In genomic region chr17:80113468-80113867, GRCm38 (mm10) we compare ENCODE assay signal across 22 mouse cellular contexts. TPM values are rescaled to one million over a fixed set of nuclear protein-coding genes. Genes with fewer than 3 reads are reported as not detected.
DNase-seq lines count a peak whose midpoint lies in the region; ATAC-seq and TF ChIP-seq lines count a peak whose summit lies in the region.
"Had no signal": no experiment of that assay in that cellular context is flagged by ENCODE, and none has a peak within 500 bp of the region (broad histone marks: within the 10 kb centered on the region; RNA-seq: fewer than 3 reads in every experiment).

No protein-coding gene starts in this region.

- TF ChIP-seq POLR2A in CH12.LX (IDR thresholded peaks at IDR 0.05; ENCODE audit: low read depth, low read length) = no peak

- H3K79me2 ChIP-seq in CH12.LX (replicated peaks; ENCODE audit: control insufficient read depth, extremely low read depth, insufficient read depth, poor library complexity, severe bottlenecking) (no peaks in the 10 kb centered on the region), macrophage (ENCODE audit: inconsistent target) (no peaks in the 10 kb centered on the region)

- TF ChIP-seq RAD21 in CH12.LX (IDR thresholded peaks at IDR 0.05; ENCODE audit: low read depth, low read length) = no peak

- H3K9me3 ChIP-seq in CH12.LX (replicated peaks; ENCODE audit: low read length) = peaks cover 10% of the 10 kb centered on the region
- H3K9me3 ChIP-seq: embryonic facial prominence, embryonic 15.5 days; liver, embryonic 15.5 days; midbrain, embryonic 12.5 days; stomach, embryonic 15.5 days had no signal

- H3K27ac ChIP-seq in CH12.LX (ENCODE audit: insufficient read depth, low read depth) = no peak overlapping the region
- peak overlapping the region; percentile 91 for H3K27ac ChIP-seq in macrophage
- H3K27ac ChIP-seq: embryonic facial prominence, embryonic 15.5 days; heart, embryonic 10.5 days; kidney, postnatal 0 days; limb, embryonic 13.5 days; liver, embryonic 15.5 days; midbrain, embryonic 12.5 days; stomach, embryonic 15.5 days had no signal

- H3K36me3 ChIP-seq in CH12.LX (replicated peaks in 1 of 2; ENCODE audit: control insufficient read depth in 1 of 2, insufficient read depth in 1 of 2, low read length in 1 of 2) (no peaks in the 10 kb centered on the region), macrophage (ENCODE audit: inconsistent target) (no peaks in the 10 kb centered on the region)
- H3K36me3 ChIP-seq: embryonic facial prominence, embryonic 15.5 days; heart, embryonic 10.5 days; limb, embryonic 13.5 days; liver, embryonic 15.5 days; midbrain, embryonic 12.5 days; stomach, embryonic 15.5 days had no signal

- H3K9ac ChIP-seq in CH12.LX (ENCODE audit: insufficient read depth, low read depth) = no peak overlapping the region
- H3K9ac ChIP-seq: embryonic facial prominence, embryonic 15.5 days; limb, embryonic 13.5 days; liver, embryonic 15.5 days; midbrain, embryonic 12.5 days; stomach, embryonic 15.5 days had no signal

- H3K4me2 ChIP-seq in CH12.LX (ENCODE audit: insufficient read depth, low read depth, poor library complexity, severe bottlenecking) = no peak overlapping the region
- H3K4me2 ChIP-seq: embryonic facial prominence, embryonic 15.5 days; limb, embryonic 13.5 days; liver, embryonic 15.5 days; midbrain, embryonic 12.5 days; stomach, embryonic 15.5 days had no signal

- no peak for TF ChIP-seq CTCF in CH12.LX (conservative IDR thresholded peaks at IDR 0.05 in 1 of 2, IDR thresholded peaks at IDR 0.05 in 1 of 2; ENCODE audit: low read depth in 2 of 2, low read length in 2 of 2)

- H3K27me3 ChIP-seq in CH12.LX (replicated peaks) = no peaks in the 10 kb centered on the region
- H3K27me3 ChIP-seq: embryonic facial prominence, embryonic 15.5 days; limb, embryonic 13.5 days; liver, embryonic 15.5 days; midbrain, embryonic 12.5 days; Patski; stomach, embryonic 15.5 days had no signal

- no peak for ATAC-seq in cerebellum, adult (ENCODE audit: insufficient number of reproducible peaks, low FRiP score, low TSS enrichment)
- ATAC-seq: forebrain, embryonic 14.5 days; Patski had no signal

- dilution Hi-C loops in CH12.LX (cut with MboI; ENCODE audit: extremely low pct_ligation_motif_present, extremely low pct_unique_long_range_greater_than_20kb, low sequenced_read_pairs) = no loop called here

- peak; percentile 11 for DNase-seq in lung, postnatal 10 days
- DNase-seq in lung, postnatal 14 days = no peak
- DNase-seq in 416B (ENCODE audit: low read depth) (peak; percentile 15), CH12.LX (ENCODE audit: extremely low read depth) (peak; percentile 18)
- DNase-seq in kidney, adult 18-20 months = no peak
- DNase-seq in right cerebral cortex, adult 18-20 months = no peak
- DNase-seq: adrenal gland, adult 8-10 months; cerebellum, adult 8-10 months; cerebellum, postnatal 36 days; kidney, adult 11 months; right cerebral cortex, postnatal 4 days had no signal

- in situ Hi-C loops in CH12.LX (cut with MboI; ENCODE audit: low pct_ligation_motif_present, low pct_unique_long_range_greater_than_20kb, low sequenced_read_pairs) = no loop called here

- WGBS in macrophage (ENCODE audit: missing documents) = 86% methylated on average over 4 of the region's 4 CpGs

- no peak overlapping the region for H3K4me3 ChIP-seq in CH12.LX (replicated peaks in 1 of 3; ENCODE audit: low read depth in 2 of 3, low read length in 2 of 3, poor library complexity in 1 of 3)
- no peak overlapping the region for H3K4me3 ChIP-seq in macrophage (ENCODE audit: inconsistent target)
- H3K4me3 ChIP-seq: embryonic facial prominence, embryonic 15.5 days; heart, embryonic 10.5 days; limb, embryonic 13.5 days; liver, embryonic 15.5 days; midbrain, embryonic 12.5 days; stomach, embryonic 15.5 days had no signal

- peaks cover 2 to 19% of the 10 kb centered on the region in 2 experiments; a peak in 3 of 4 replicates for H3K4me1 ChIP-seq in CH12.LX (ENCODE audit: control insufficient read depth in 1 of 2, insufficient read depth in 2 of 2)
- H3K4me1 ChIP-seq: embryonic facial prominence, embryonic 15.5 days; limb, embryonic 13.5 days; liver, embryonic 15.5 days; midbrain, embryonic 12.5 days; stomach, embryonic 15.5 days had no signal

- TF ChIP-seq EP300 in CH12.LX (IDR thresholded peaks at IDR 0.05; ENCODE audit: low read length) = no peak

TF ChIP-seq in CH12.LX, 34 proteins besides CTCF, POLR2A, EP300 and RAD21:
- TF ChIP-seq BHLHE40 (IDR thresholded peaks at IDR 0.05; ENCODE audit: low read depth, low read length) (no peak), JUN (IDR thresholded peaks at IDR 0.05; ENCODE audit: insufficient read depth, low read depth, low read length) (no peak), RCOR1 (conservative IDR thresholded peaks at IDR 0.05; ENCODE audit: low read depth, low read length) (no peak), IRF4 (IDR thresholded peaks at IDR 0.05; ENCODE audit: low read depth, low read length) (no peak), MAFK (IDR thresholded peaks at IDR 0.05; ENCODE audit: insufficient replicate concordance, low read length) (no peak), PAX5 (IDR thresholded peaks at IDR 0.05; ENCODE audit: low read length) (no peak), ELF1 (IDR thresholded peaks at IDR 0.05; ENCODE audit: low read depth, low read length) (no peak), ZC3H11A (IDR thresholded peaks at IDR 0.05; ENCODE audit: low read depth, low read length) (no peak), SIN3A (IDR thresholded peaks at IDR 0.05; ENCODE audit: low read length) (no peak), USF2 (conservative IDR thresholded peaks at IDR 0.05; ENCODE audit: low read depth, low read length) (no peak), MAX (IDR thresholded peaks at IDR 0.05; ENCODE audit: low read length) (no peak), CHD1 (IDR thresholded peaks at IDR 0.05; ENCODE audit: low read depth, low read length) (no peak)
TF ChIP-seq in CH12.LX: peak in this region for 0.

RNA-seq across cellular contexts. Expression of gene Galm, which starts 13.8 kb away (rescaled TPM):
- total RNA-seq in CH12.LX (2012; rRNA removed) (not detected in 2 replicates), CH12.LX (2014; rRNA removed) (0.09 TPM in 1 of 2 replicates, not detected in the other)
- polyA plus RNA-seq in CH12.LX (2012; ENCODE audit: insufficient read length, low read depth) (not detected in 2 replicates), macrophage (2018) (19.7 to 26.5 TPM (median 19.9 TPM) in 3 replicates)
- 10 to 100 TPM in 2 of 26 experiments, 1 to 10 TPM in 24; 2.2 to 15.0 (median 5.3) TPM for total RNA-seq in macrophage (2018; cell fraction: chromatin; rRNA removed)
- 10 to 100 TPM; 11.6 to 23.5 (median 16.7) TPM for total RNA-seq in macrophage (2018; cell fraction: cytosol; rRNA removed)
- total RNA-seq in macrophage (2018; cell fraction: nucleus; rRNA removed) = 10 to 100 TPM in 15 of 26 experiments, 1 to 10 TPM in 11; 6.1 to 17.6 (median 10.7) TPM

RNA-seq across cellular contexts. Expression of gene Hnrnpll, which starts 51.3 kb away (rescaled TPM):
- total RNA-seq in CH12.LX (2012; rRNA removed) = 24.1 and 26.1 TPM in 2 replicates
- 22.3 and 24.2 TPM in 2 replicates for total RNA-seq in CH12.LX (2014; rRNA removed)
- 14.4 TPM in 2 replicates for polyA plus RNA-seq in CH12.LX (2012; ENCODE audit: insufficient read length, low read depth)
- 1,000 to 10,000 TPM in 5 of 26 experiments, 100 to 1,000 TPM in 21; 199 to 2,143 (median 332) TPM for total RNA-seq in macrophage (2018; cell fraction: chromatin; rRNA removed)
- total RNA-seq in macrophage (2018; cell fraction: cytosol; rRNA removed) = 10 to 100 TPM; 14.5 to 63.0 (median 31.6) TPM
- total RNA-seq in macrophage (2018; cell fraction: nucleus; rRNA removed) = 100 to 1,000 TPM in 22 of 26 experiments, 10 to 100 TPM in 4; 75.2 to 1,000 (median 218) TPM
- 28.1 to 43.3 TPM (median 34.9 TPM) in 3 replicates for polyA plus RNA-seq in macrophage (2018)

Comparison
In these comparisons a context has a peak if more than half of its experiments do, and no peak if none do; other contexts are left out.
1. DNase-seq: peak in lung, postnatal 10 days (single experiment), 416B (single experiment) and CH12.LX (single experiment); none in lung, postnatal 14 days (single experiment), kidney, adult 18-20 months (single experiment) and right cerebral cortex, adult 18-20 months (single experiment).
2. RNA of gene Galm, which starts 13.8 kb away (polyA plus RNA-seq): 19.7 to 26.5 TPM in macrophage; not detected in CH12.LX; every median in the first group is over 10 times any median in the second.